Mouse (Mus musculus): ENCODE measurements around the gene Ms4a14. TPM values are rescaled to one million over a fixed set of nuclear protein-coding genes. Genes with fewer than 3 reads are reported as not detected.

The Ms4a14 gene
- polyA plus RNA-seq, 2 experiments, result 0.02 TPM; not detected in 1

DNA sequence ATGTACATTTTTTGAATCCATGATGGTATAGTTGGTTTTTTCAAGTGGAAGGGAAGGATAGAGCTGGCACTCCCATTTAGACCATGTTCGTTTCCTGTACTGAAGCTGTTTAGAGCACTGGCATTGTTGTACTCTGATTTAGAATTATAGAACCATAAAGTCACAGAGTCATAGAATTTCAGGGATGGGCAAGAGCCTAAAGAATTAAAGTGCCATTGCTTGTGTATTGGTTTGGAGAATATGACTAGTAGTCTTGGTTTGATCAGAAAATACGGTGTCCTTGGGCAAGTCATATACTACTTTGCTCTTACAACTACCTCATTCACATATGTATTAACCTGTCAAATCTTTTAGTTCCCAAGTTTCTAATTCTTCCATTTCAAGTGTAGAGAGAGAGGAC, 30.5 kb downstream of the Ms4a14 start, which contains the start of gene Ms4a5:
Ms4a5 (minus strand) TSS at position 101 of the 400 bp plus-strand sequence.
- H3K4me1 ChIP-seq (replicated peaks; ENCODE audit: control insufficient read depth in 2 of 2, insufficient read depth in 2 of 2, low read length in 1 of 2), result no peaks in the 10 kb centered on the region

DNA sequence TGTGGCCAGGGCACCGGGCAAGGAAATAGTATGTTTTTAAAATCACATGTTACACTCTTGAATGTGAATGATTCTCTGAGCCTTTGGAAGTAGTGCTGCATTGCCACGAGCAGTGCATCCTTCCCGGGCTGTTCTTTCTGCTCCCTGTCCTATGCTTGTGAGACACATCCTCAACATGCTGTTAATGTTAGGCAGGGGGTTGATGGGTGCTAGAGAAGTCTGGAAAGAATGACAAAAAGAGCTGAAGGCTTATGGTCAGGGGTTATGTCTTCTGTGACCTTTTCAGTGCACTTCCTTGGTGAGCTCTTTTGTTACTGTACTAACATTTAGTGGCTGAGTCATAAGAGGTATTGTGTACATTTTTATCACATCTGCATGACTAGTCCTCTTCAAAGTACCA, 34.0 kb downstream of the Ms4a14 start:
- 69% methylated on average over 3 of the region's 3 CpGs for whole genome bisulfite sequencing (ENCODE audit: insufficient replicate concordance)
- no peak overlapping the region for H3K4me2 ChIP-seq (ENCODE audit: low read depth)
- H3K4me1 ChIP-seq (replicated peaks; ENCODE audit: control insufficient read depth in 2 of 2, insufficient read depth in 2 of 2, low read length in 1 of 2), result no peaks in the 10 kb centered on the region
- H3K9ac ChIP-seq (replicated peaks), result no peak overlapping the region
- no peaks in the 10 kb centered on the region for H3K27me3 ChIP-seq (ENCODE audit: control insufficient read depth, insufficient read depth, low read length)
- TF ChIP-seq EP300 (IDR thresholded peaks at IDR 0.05; ENCODE audit: low read depth) (no peak), CTCF (IDR thresholded peaks at IDR 0.05; ENCODE audit: low read depth) (no peak)
- no peaks in the 10 kb centered on the region for H3K9me3 ChIP-seq (ENCODE audit: control insufficient read depth, low read length)
- ATAC-seq (ENCODE audit: insufficient read depth) (no peak), DNase-seq (ENCODE audit: low read depth in 3 of 3, low spot score in 3 of 3) (no peak)
- no peaks in the 10 kb centered on the region for H3K36me3 ChIP-seq (replicated peaks; ENCODE audit: control insufficient read depth, insufficient read depth, low read depth)
- H3K4me3 ChIP-seq (ENCODE audit: insufficient read depth in 1 of 2, low read depth in 2 of 2, low read length in 2 of 2), result no peak overlapping the region
- no peak overlapping the region for H3K27ac ChIP-seq

More for the DNA sequence above, 30.5 kb downstream of the Ms4a14 start, which contains the start of gene Ms4a5:
- no peak within 1 kb of the TSS for H3K9ac ChIP-seq (replicated peaks)
- no peaks in the 10 kb centered on the region for H3K36me3 ChIP-seq (replicated peaks; ENCODE audit: control insufficient read depth, insufficient read depth, low read depth)
- 55% methylated on average over 2 of the region's 2 CpGs for WGBS (ENCODE audit: insufficient replicate concordance)
- H3K27ac ChIP-seq, result no peak within 1 kb of the TSS
- no peaks in the 10 kb centered on the region for H3K9me3 ChIP-seq (ENCODE audit: control insufficient read depth, low read length)
- ATAC-seq (ENCODE audit: insufficient read depth) (no peak), DNase-seq (ENCODE audit: low read depth in 3 of 3, low spot score in 3 of 3) (no peak)
- H3K4me2 ChIP-seq (ENCODE audit: low read depth), result no peak within 1 kb of the TSS
- TF ChIP-seq EP300 (IDR thresholded peaks at IDR 0.05; ENCODE audit: low read depth) (no peak), CTCF (IDR thresholded peaks at IDR 0.05; ENCODE audit: low read depth) (no peak)
- H3K27me3 ChIP-seq (ENCODE audit: control insufficient read depth, insufficient read depth, low read length), result no peaks in the 10 kb centered on the region
- no peak within 1 kb of the TSS for H3K4me3 ChIP-seq (ENCODE audit: insufficient read depth in 1 of 2, low read depth in 2 of 2, low read length in 2 of 2)

DNA sequence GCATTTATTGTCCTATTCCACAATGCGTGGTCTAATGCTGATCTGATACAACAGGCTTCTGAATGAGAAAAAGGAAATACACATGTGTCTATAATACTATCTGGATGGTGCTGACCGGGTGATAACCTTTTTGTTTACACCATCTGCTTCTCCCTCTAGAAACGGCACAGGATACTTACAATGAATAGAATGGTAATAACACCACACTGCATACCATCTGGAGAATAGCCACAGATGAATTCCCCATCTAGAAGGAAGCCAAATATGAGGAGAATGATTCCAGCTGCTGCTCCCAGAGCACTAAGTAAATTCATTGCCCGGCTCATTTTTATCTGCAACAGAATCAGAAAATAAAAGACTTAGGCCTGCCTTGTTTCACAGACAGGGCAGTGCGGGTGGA, 37.8 kb downstream of the Ms4a14 start:
- ATAC-seq (ENCODE audit: insufficient read depth), result no peak
- H3K4me3 ChIP-seq (ENCODE audit: insufficient read depth in 1 of 2, low read depth in 2 of 2, low read length in 2 of 2), result no peak overlapping the region
- H3K36me3 ChIP-seq (replicated peaks; ENCODE audit: control insufficient read depth, insufficient read depth, low read depth), result no peaks in the 10 kb centered on the region
- no peak for DNase-seq (ENCODE audit: low read depth in 3 of 3, low spot score in 3 of 3)
- H3K9me3 ChIP-seq (ENCODE audit: control insufficient read depth, low read length), result no peaks in the 10 kb centered on the region
- no peak overlapping the region for H3K4me2 ChIP-seq (ENCODE audit: low read depth)
- no peak overlapping the region for H3K27ac ChIP-seq
- H3K9ac ChIP-seq (replicated peaks), result no peak overlapping the region
- WGBS (ENCODE audit: insufficient replicate concordance), result 54% methylated on average over 5 of the region's 5 CpGs
- H3K4me1 ChIP-seq (replicated peaks; ENCODE audit: control insufficient read depth in 2 of 2, insufficient read depth in 2 of 2, low read length in 1 of 2), result no peaks in the 10 kb centered on the region
- H3K27me3 ChIP-seq (ENCODE audit: control insufficient read depth, insufficient read depth, low read length), result no peaks in the 10 kb centered on the region
- TF ChIP-seq CTCF (IDR thresholded peaks at IDR 0.05; ENCODE audit: low read depth), result no peak
- TF ChIP-seq EP300 (IDR thresholded peaks at IDR 0.05; ENCODE audit: low read depth), result no peak

DNA sequence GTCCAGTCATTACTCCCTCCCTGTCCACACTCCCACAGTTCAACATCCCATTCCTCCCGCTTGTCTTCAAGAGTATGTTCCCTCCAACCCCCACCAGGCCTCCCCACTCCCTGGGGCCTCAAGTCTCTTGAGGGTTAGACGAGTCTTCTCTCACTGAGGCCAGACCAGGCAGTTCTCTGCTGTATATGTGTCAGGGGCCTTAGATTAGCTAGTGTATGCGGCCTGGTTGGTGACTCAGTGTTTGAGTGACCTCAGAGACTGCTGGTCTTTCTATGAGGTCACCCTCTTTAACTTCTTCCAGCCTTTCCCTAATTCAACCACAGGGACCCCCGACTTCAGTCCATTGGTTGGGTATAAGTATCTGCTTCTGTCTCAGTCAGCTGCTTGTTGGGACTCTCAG, 47.3 kb downstream of the Ms4a14 start:
- no peaks in the 10 kb centered on the region for H3K4me1 ChIP-seq (replicated peaks; ENCODE audit: control insufficient read depth in 2 of 2, insufficient read depth in 2 of 2, low read length in 1 of 2)
- no peak overlapping the region for H3K27ac ChIP-seq
- ATAC-seq (ENCODE audit: insufficient read depth) (no peak), DNase-seq (ENCODE audit: low read depth in 3 of 3, low spot score in 3 of 3) (no peak)
- no peak overlapping the region for H3K4me3 ChIP-seq (ENCODE audit: insufficient read depth in 1 of 2, low read depth in 2 of 2, low read length in 2 of 2)
- no peaks in the 10 kb centered on the region for H3K9me3 ChIP-seq (ENCODE audit: control insufficient read depth, low read length)
- H3K4me2 ChIP-seq (ENCODE audit: low read depth), result no peak overlapping the region
- 55% methylated on average over 4 of the region's 4 CpGs for WGBS (ENCODE audit: insufficient replicate concordance)
- H3K9ac ChIP-seq (replicated peaks), result no peak overlapping the region
- H3K36me3 ChIP-seq (replicated peaks; ENCODE audit: control insufficient read depth, insufficient read depth, low read depth), result no peaks in the 10 kb centered on the region
- H3K27me3 ChIP-seq (ENCODE audit: control insufficient read depth, insufficient read depth, low read length), result no peaks in the 10 kb centered on the region
- no peak for TF ChIP-seq CTCF (IDR thresholded peaks at IDR 0.05; ENCODE audit: low read depth)
- TF ChIP-seq EP300 (IDR thresholded peaks at IDR 0.05; ENCODE audit: low read depth), result no peak

DNA sequence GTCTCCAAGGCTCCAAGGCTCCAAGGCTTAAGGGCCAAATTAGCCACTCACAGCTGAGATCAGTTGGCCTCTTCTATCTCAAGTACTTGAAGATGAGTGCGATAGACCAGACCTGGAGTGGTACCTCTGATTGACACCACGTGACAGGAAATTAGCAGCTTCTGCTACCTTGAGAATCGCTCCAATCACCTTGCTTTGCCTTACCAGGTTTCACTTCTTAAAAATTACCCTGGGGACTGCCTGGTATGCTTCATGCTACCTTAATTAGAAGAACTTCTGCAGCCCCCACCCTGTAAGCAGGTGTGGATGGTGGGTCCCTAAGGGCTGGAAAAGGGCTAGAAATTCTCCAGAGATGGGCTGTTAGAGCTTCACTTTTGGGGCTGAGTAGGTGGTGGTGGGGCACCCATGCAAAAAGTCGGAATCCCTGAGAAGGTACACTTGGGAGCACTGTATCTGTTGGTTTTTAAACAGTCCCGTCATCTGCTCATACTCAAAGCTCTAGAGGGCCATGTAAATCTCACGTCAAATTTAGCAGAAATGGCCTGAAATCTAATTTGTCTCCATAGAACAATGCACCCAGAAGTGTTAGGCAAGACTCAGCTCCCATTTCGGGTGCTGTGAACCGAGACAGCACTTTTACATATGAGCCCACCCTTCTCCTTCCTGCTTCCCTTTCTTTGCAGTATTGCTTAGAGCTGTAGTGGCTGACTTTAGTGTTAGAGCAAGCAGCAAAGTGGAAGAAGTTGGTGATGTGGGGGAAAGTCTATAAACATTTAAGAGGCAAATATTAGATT, 48.0 kb downstream of the Ms4a14 start, which contains the start of gene Ms4a1:
Ms4a1 (minus strand) TSS at position 190 of the 794 bp plus-strand sequence.
- no peak for TF ChIP-seq EP300 (IDR thresholded peaks at IDR 0.05; ENCODE audit: low read depth)
- no peak for TF ChIP-seq CTCF (IDR thresholded peaks at IDR 0.05; ENCODE audit: low read depth)
- H3K4me2 ChIP-seq (ENCODE audit: low read depth), result no peak within 1 kb of the TSS
- H3K27ac ChIP-seq, result no peak within 1 kb of the TSS
- H3K9me3 ChIP-seq (ENCODE audit: control insufficient read depth, low read length), result no peaks in the 10 kb centered on the region
- ATAC-seq (ENCODE audit: insufficient read depth), result no peak
- H3K9ac ChIP-seq (replicated peaks), result no peak within 1 kb of the TSS
- 44% methylated on average over 8 of the region's 8 CpGs for WGBS (ENCODE audit: insufficient replicate concordance)
- H3K4me1 ChIP-seq (replicated peaks; ENCODE audit: control insufficient read depth in 2 of 2, insufficient read depth in 2 of 2, low read length in 1 of 2), result no peaks in the 10 kb centered on the region
- no peaks in the 10 kb centered on the region for H3K36me3 ChIP-seq (replicated peaks; ENCODE audit: control insufficient read depth, insufficient read depth, low read depth)
- no peak for DNase-seq (ENCODE audit: low read depth in 3 of 3, low spot score in 3 of 3)
- no peaks in the 10 kb centered on the region for H3K27me3 ChIP-seq (ENCODE audit: control insufficient read depth, insufficient read depth, low read length)
- H3K4me3 ChIP-seq (ENCODE audit: insufficient read depth in 1 of 2, low read depth in 2 of 2, low read length in 2 of 2), result no peak within 1 kb of the TSS

All from liver, embryonic 14.5 days (tissue).